Mouse (Mus musculus) cortical plate, adult 2 months (tissue): ENCODE measurements around the gene Klhdc4. TPM values are rescaled to one million over a fixed set of nuclear protein-coding genes. Genes with fewer than 3 reads are reported as not detected.
A peak's percentile ranks its signal among the peaks of the same experiment; 100 is the strongest.

Experiments
- H3K27ac ChIP-seq: fragments of 200-500 bp; 2 replicates; pipeline ENCODE4 v1.5.1; 2012; ENCODE audit warnings: low read length, control low read depth, inconsistent platforms; ENCODE audit not compliant: insufficient read depth
- H3K4me1 ChIP-seq: fragments of 200-500 bp; 2 replicates; pipeline ENCODE4 v1.6.1; 2011; ENCODE audit warnings: low read length; ENCODE audit not compliant: control insufficient read depth, insufficient read depth
- H3K4me3 ChIP-seq: fragments of 200-500 bp; 2 replicates; pipeline ENCODE4 v1.5.1; 2011; ENCODE audit warnings: mild to moderate bottlenecking, low read length, control low read depth; ENCODE audit not compliant: insufficient read depth
- CTCF ChIP-seq: fragments of 200-500 bp; IDR thresholded peaks from 2 replicates; pipeline ENCODE4 v1.5.1; 2011; ENCODE audit warnings: mild to moderate bottlenecking, control low read depth, low read length; ENCODE audit not compliant: insufficient read depth; ENCODE audit errors: extremely low read depth
- POLR2A ChIP-seq: fragments of 200-500 bp; IDR thresholded peaks from 2 replicates; pipeline ENCODE4 v1.6.1; 2011; ENCODE audit warnings: mild to moderate bottlenecking, low read length, control low read depth; ENCODE audit not compliant: insufficient read depth; ENCODE audit errors: extremely low read depth
- polyA plus RNA-seq: library from polyadenylated mRNA; depleted of rRNA; stranded (reverse); fragments of >200 nt; gene quantifications from 2 replicates; pipeline ENCODE4 v1.2.3, GENCODE M21; 2012; rRNA removed

Gene Klhdc4
- polyA plus RNA-seq, 1 experiment = 46.8 TPM

GRCm38 (mm10) chr8:121763700-121764013 is 65.7 kb downstream of the Klhdc4 start:
- TF ChIP-seq CTCF = no peak
- no peak for TF ChIP-seq POLR2A
- H3K4me1 ChIP-seq = peaks cover 8% of the 10 kb centered on the region
- H3K27ac ChIP-seq = no peak overlapping the region

GRCm38 (mm10) chr8:121762999-121763699 is 66.2 kb downstream of the Klhdc4 start:
- Histone ChIP-seq H3K27ac (no peak overlapping the region), H3K4me1 (peaks cover 8% of the 10 kb centered on the region), H3K4me3 (no peak overlapping the region)
- no peak for TF ChIP-seq POLR2A
- no peak for TF ChIP-seq CTCF

More at GRCm38 (mm10) chr8:121763700-121764013, 65.7 kb downstream of the Klhdc4 start:
- no peak overlapping the region for H3K4me3 ChIP-seq

GRCm38 (mm10) chr8:121761480-121761879 is 67.9 kb downstream of the Klhdc4 start:
- TF ChIP-seq POLR2A (no peak), CTCF (no peak)
- H3K27ac ChIP-seq = no peak overlapping the region
- peaks cover 8% of the 10 kb centered on the region for H3K4me1 ChIP-seq
- no peak overlapping the region for H3K4me3 ChIP-seq

- no peak overlapping the region for H3K27ac ChIP-seq
- TF ChIP-seq POLR2A = no peak
- TF ChIP-seq CTCF = no peak
- H3K4me1 ChIP-seq = peaks cover 6% of the 10 kb centered on the region
- no peak overlapping the region for H3K4me3 ChIP-seq
Observed at GRCm38 (mm10) chr8:121760484-121760883, 68.9 kb downstream of the Klhdc4 start.

- H3K4me1 ChIP-seq = peaks cover 5% of the 10 kb centered on the region
- H3K4me3 ChIP-seq = no peak overlapping the region
- TF ChIP-seq CTCF = no peak
- no peak for TF ChIP-seq POLR2A
- H3K27ac ChIP-seq = no peak overlapping the region; the same call in 1 of the 2 replicates
Observed at GRCm38 (mm10) chr8:121758470-121758869, 70.9 kb downstream of the Klhdc4 start.

- no peak overlapping the region for H3K27ac ChIP-seq
Observed at GRCm38 (mm10) chr8:121751407-121751806, 78.0 kb downstream of the Klhdc4 start.

GRCm38 (mm10) chr8:121750512-121750911 is 78.9 kb downstream of the Klhdc4 start:
- no peak overlapping the region for H3K27ac ChIP-seq
- H3K4me1 ChIP-seq = no peaks in the 10 kb centered on the region
- H3K4me3 ChIP-seq = no peak overlapping the region
- TF ChIP-seq POLR2A (no peak), CTCF (peak; percentile 38)

More at GRCm38 (mm10) chr8:121751407-121751806, 78.0 kb downstream of the Klhdc4 start:
- Histone ChIP-seq H3K4me3 (no peak overlapping the region), H3K4me1 (no peaks in the 10 kb centered on the region)
- TF ChIP-seq CTCF (peak; percentile 86), POLR2A (no peak)

- Histone ChIP-seq H3K27ac (no peak overlapping the region), H3K4me3 (no peak overlapping the region)
- no peak for TF ChIP-seq CTCF
- no peak for TF ChIP-seq POLR2A
Observed at GRCm38 (mm10) chr8:121749501-121749900, 79.9 kb downstream of the Klhdc4 start.

More at GRCm38 (mm10) chr8:121749501-121749900, 79.9 kb downstream of the Klhdc4 start:
- no peaks in the 10 kb centered on the region for H3K4me1 ChIP-seq

Other genes with a start within 250 kb of the Klhdc4 start
- gene Map1lc3b, start 239.2 kb downstream of the Klhdc4 start, polyA plus RNA-seq = 123 and 130 TPM in 2 replicates
- gene Zcchc14, start 176.7 kb downstream of the Klhdc4 start, polyA plus RNA-seq = 34.3 and 36.3 TPM in 2 replicates
- gene Jph3, start 99.9 kb downstream of the Klhdc4 start, polyA plus RNA-seq = 196 and 211 TPM in 2 replicates
- gene Slc7a5, start 78.1 kb upstream of the Klhdc4 start, polyA plus RNA-seq = 74.1 and 75.6 TPM in 2 replicates
- 0.29 and 0.42 TPM in 2 replicates for gene Car5a, start 115.3 kb upstream of the Klhdc4 start, polyA plus RNA-seq
- gene Banp, start 120.2 kb upstream of the Klhdc4 start, polyA plus RNA-seq = 68.4 and 76.1 TPM in 2 replicates